ENCODE assay signal across 8 mouse cellular contexts in the genomic region with DNA sequence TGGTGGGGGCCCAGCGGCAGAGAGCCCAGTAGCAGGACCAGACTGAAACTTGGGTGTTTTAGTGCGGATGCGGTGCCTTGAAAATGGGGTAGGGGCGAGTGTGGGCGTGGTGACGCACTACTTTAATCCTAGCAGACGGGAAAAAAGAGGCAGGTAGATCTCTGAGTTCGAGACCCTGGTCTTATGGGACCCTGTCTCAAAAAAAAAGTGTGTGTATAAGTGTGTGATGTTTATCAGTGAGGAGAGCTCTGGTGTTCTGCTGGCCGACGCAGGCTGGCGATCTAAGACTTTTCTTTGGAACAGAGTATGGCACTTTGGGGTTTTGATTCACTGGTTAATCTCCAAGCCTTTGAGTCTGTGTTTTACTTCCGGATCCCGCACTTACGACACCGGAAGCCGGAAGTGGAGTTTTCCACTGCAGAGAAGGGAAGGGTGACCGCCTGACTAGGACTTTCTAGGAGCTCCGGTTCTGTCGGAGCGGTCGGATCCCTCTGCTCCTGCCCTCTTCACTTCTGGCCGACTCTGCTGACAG. TPM values are rescaled to one million over a fixed set of nuclear protein-coding genes. Genes with fewer than 3 reads are reported as not detected.
DNase-seq lines count a peak whose midpoint lies in the region; ATAC-seq and TF ChIP-seq lines count a peak whose summit lies in the region.

No protein-coding gene starts in this region.

- ATAC-seq in erythroblast, adult 5-6 weeks (replicated peaks; ENCODE audit: low FRiP score, poor library complexity, severe bottlenecking): peak; percentile 61
- peak; percentile 52 for ATAC-seq in heart, embryonic 12.5 days (ENCODE audit: insufficient number of reproducible peaks, low FRiP score)
- ATAC-seq in kidney, embryonic 16.5 days (ENCODE audit: low FRiP score, low TSS enrichment): peak; percentile 76
- ATAC-seq in monocyte, adult 5-6 weeks (replicated peaks; ENCODE audit: insufficient number of reproducible peaks, low FRiP score, low TSS enrichment, poor library complexity, severe bottlenecking): peak; percentile 12; the same call in 1 of the 2 replicates

- H3K36me3 ChIP-seq in heart, embryonic 12.5 days: peaks cover 11% of the 10 kb centered on the region
- H3K36me3 ChIP-seq in kidney, embryonic 16.5 days (ENCODE audit: insufficient read depth, low read length): peaks cover 5% of the 10 kb centered on the region; the same call in 1 of the 2 replicates

- no peak for TF ChIP-seq CTCF in bone marrow, adult 2 months (IDR thresholded peaks at IDR 0.05; ENCODE audit: control insufficient read depth, insufficient read depth, low read length)

- peak overlapping the region; percentile 74 for H3K4me2 ChIP-seq in heart, embryonic 12.5 days
- H3K4me2 ChIP-seq in kidney, embryonic 16.5 days (replicated peaks; ENCODE audit: low read depth, low read length): peak overlapping the region; percentile 58

- peak overlapping the region; percentile 74 for H3K9ac ChIP-seq in heart, embryonic 12.5 days
- H3K9ac ChIP-seq in kidney, embryonic 16.5 days (replicated peaks; ENCODE audit: low read length): peak overlapping the region; percentile 74

- DNase-seq in B cell, adult 2 months: peak; percentile 60 to 64
- peak; percentile 72 for DNase-seq in liver
- peak; percentile 70 to 77 for DNase-seq in spleen, postnatal 36 days (ENCODE audit: low spot score in 2 of 2)

- H3K4me1 ChIP-seq in bone marrow, adult 2 months (ENCODE audit: control insufficient read depth, insufficient read depth, low read length): peaks cover 2% of the 10 kb centered on the region; the same call in 1 of the 2 replicates
- no peaks in the 10 kb centered on the region; the same call in 1 of the 2 replicates for H3K4me1 ChIP-seq in heart, embryonic 12.5 days (replicated peaks)
- 0 out of 2 replicates have a peak, but pooled peaks cover 2% of the 10 kb centered on the region for H3K4me1 ChIP-seq in kidney, embryonic 16.5 days (ENCODE audit: insufficient read depth, low read length)

- WGBS in bone marrow, adult 2 months: 20% methylated on average over 22 of the region's 22 CpGs
- WGBS in heart, embryonic 12.5 days: 16% methylated on average over 22 of the region's 22 CpGs
- 25% methylated on average over 22 of the region's 22 CpGs for WGBS in kidney, embryonic 16.5 days

- peak overlapping the region; percentile 95 for H3K27ac ChIP-seq in bone marrow, adult 2 months (ENCODE audit: control insufficient read depth, insufficient read depth, low read depth, low read length, poor library complexity)
- H3K27ac ChIP-seq in heart, embryonic 12.5 days (ENCODE audit: poor library complexity, severe bottlenecking): peak overlapping the region; percentile 93
- H3K27ac ChIP-seq in kidney, embryonic 16.5 days (ENCODE audit: low read length): peak overlapping the region; percentile 93

- peak overlapping the region; percentile 97 for H3K4me3 ChIP-seq in bone marrow, adult 2 months (replicated peaks; ENCODE audit: control insufficient read depth, low read depth, low read length)
- H3K4me3 ChIP-seq in heart, embryonic 12.5 days: peak overlapping the region; percentile 67
- peak overlapping the region; percentile 66 for H3K4me3 ChIP-seq in kidney, embryonic 16.5 days (ENCODE audit: low read length)

- H3K27me3 ChIP-seq in heart, embryonic 12.5 days (replicated peaks): no peaks in the 10 kb centered on the region
- no peaks in the 10 kb centered on the region for H3K27me3 ChIP-seq in kidney, embryonic 16.5 days (ENCODE audit: insufficient read depth, low read length)

- no peaks in the 10 kb centered on the region for H3K9me3 ChIP-seq in heart, embryonic 12.5 days (replicated peaks)
- H3K9me3 ChIP-seq in kidney, embryonic 16.5 days (ENCODE audit: low read length): no peaks in the 10 kb centered on the region

- peak; percentile 17; the same call in 1 of the 2 replicates for TF ChIP-seq POLR2A in bone marrow, adult 2 months (IDR thresholded peaks at IDR 0.05; ENCODE audit: borderline replicate concordance, control insufficient read depth, low read depth, low read length)

RNA-seq across cellular contexts. Expression of a gene that starts 0.4 kb away (rescaled TPM):
- polyA plus RNA-seq in bone marrow, adult 2 months (2011; ENCODE audit: insufficient read depth, insufficient read length, low replicate concordance, missing spikeins): 20.9 and 33.4 TPM in 2 replicates
- 89.3 and 104 TPM in 2 replicates for total RNA-seq in erythroblast, adult 5-6 weeks (2015; ENCODE audit: low replicate concordance)
- 46.4 and 58.4 TPM in 2 replicates for total RNA-seq in erythroblast, adult 5-6 weeks (2017; ENCODE audit: low replicate concordance)
- 18.5 TPM in 2 replicates for polyA plus RNA-seq in heart, embryonic 12.5 days (2016; fragmentation: Nextera tagmentation; extraction: Ambion mirVana)
- polyA plus RNA-seq in kidney, embryonic 16.5 days (2015; fragmentation: Nextera tagmentation; extraction: Ambion mirVana): 53.6 and 54.4 TPM in 2 replicates
- total RNA-seq in monocyte, adult 5-6 weeks (2017): 120 to 126 TPM (median 124 TPM) in 3 replicates

RNA-seq across cellular contexts. Expression of a gene that starts 36.3 kb away (rescaled TPM):
- polyA plus RNA-seq in bone marrow, adult 2 months (2011; ENCODE audit: insufficient read depth, insufficient read length, low replicate concordance, missing spikeins): 11.6 and 11.7 TPM in 2 replicates
- total RNA-seq in erythroblast, adult 5-6 weeks (2015; ENCODE audit: low replicate concordance): 5.2 and 14.0 TPM in 2 replicates
- 19.8 and 36.4 TPM in 2 replicates for total RNA-seq in erythroblast, adult 5-6 weeks (2017; ENCODE audit: low replicate concordance)
- polyA plus RNA-seq in heart, embryonic 12.5 days (2016; fragmentation: Nextera tagmentation; extraction: Ambion mirVana): 25.6 and 29.4 TPM in 2 replicates
- polyA plus RNA-seq in kidney, embryonic 16.5 days (2015; fragmentation: Nextera tagmentation; extraction: Ambion mirVana): 22.7 and 23.2 TPM in 2 replicates
- 26.2 to 51.9 TPM (median 31.9 TPM) in 3 replicates for total RNA-seq in monocyte, adult 5-6 weeks (2017)

RNA-seq across cellular contexts. Expression of a gene that starts 36.3 kb away (rescaled TPM):
- polyA plus RNA-seq in bone marrow, adult 2 months (2011; ENCODE audit: insufficient read depth, insufficient read length, low replicate concordance, missing spikeins): 3.6 and 9.1 TPM in 2 replicates
- 3.7 and 9.4 TPM in 2 replicates for total RNA-seq in erythroblast, adult 5-6 weeks (2015; ENCODE audit: low replicate concordance)
- 4.0 and 8.8 TPM in 2 replicates for total RNA-seq in erythroblast, adult 5-6 weeks (2017; ENCODE audit: low replicate concordance)
- polyA plus RNA-seq in heart, embryonic 12.5 days (2016; fragmentation: Nextera tagmentation; extraction: Ambion mirVana): 25.7 and 26.8 TPM in 2 replicates
- polyA plus RNA-seq in kidney, embryonic 16.5 days (2015; fragmentation: Nextera tagmentation; extraction: Ambion mirVana): 45.9 and 47.1 TPM in 2 replicates
- total RNA-seq in monocyte, adult 5-6 weeks (2017): 10.5 to 15.7 TPM (median 12.8 TPM) in 3 replicates

RNA-seq across cellular contexts. Expression of a gene that starts 51.8 kb away (rescaled TPM):
- polyA plus RNA-seq in bone marrow, adult 2 months (2011; ENCODE audit: insufficient read depth, insufficient read length, low replicate concordance, missing spikeins): not detected in 2 replicates
- not detected in 2 replicates for total RNA-seq in erythroblast, adult 5-6 weeks (2015; ENCODE audit: low replicate concordance)
- not detected in 2 replicates for total RNA-seq in erythroblast, adult 5-6 weeks (2017; ENCODE audit: low replicate concordance)
- not detected in 2 replicates for polyA plus RNA-seq in heart, embryonic 12.5 days (2016; fragmentation: Nextera tagmentation; extraction: Ambion mirVana)
- polyA plus RNA-seq in kidney, embryonic 16.5 days (2015; fragmentation: Nextera tagmentation; extraction: Ambion mirVana): not detected in 2 replicates
- total RNA-seq in monocyte, adult 5-6 weeks (2017): not detected in 3 replicates

RNA-seq across cellular contexts. Expression of a gene that starts 56.2 kb away (rescaled TPM):
- 2.7 TPM in 2 replicates for polyA plus RNA-seq in bone marrow, adult 2 months (2011; ENCODE audit: insufficient read depth, insufficient read length, low replicate concordance, missing spikeins)
- total RNA-seq in erythroblast, adult 5-6 weeks (2015; ENCODE audit: low replicate concordance): 1.9 and 2.1 TPM in 2 replicates
- total RNA-seq in erythroblast, adult 5-6 weeks (2017; ENCODE audit: low replicate concordance): 1.8 and 3.0 TPM in 2 replicates
- polyA plus RNA-seq in heart, embryonic 12.5 days (2016; fragmentation: Nextera tagmentation; extraction: Ambion mirVana): 13.5 and 13.7 TPM in 2 replicates
- 23.3 and 25.7 TPM in 2 replicates for polyA plus RNA-seq in kidney, embryonic 16.5 days (2015; fragmentation: Nextera tagmentation; extraction: Ambion mirVana)
- total RNA-seq in monocyte, adult 5-6 weeks (2017): 11.6 to 17.2 TPM (median 13.4 TPM) in 3 replicates

Comparison
In these comparisons a context has a peak if more than half of its experiments do, and no peak if none do; other contexts are left out.
1. Peak in every context shown above with its lines: DNase-seq, ATAC-seq, H3K4me3 ChIP-seq and H3K27ac ChIP-seq.
2. ATAC-seq: peak in every context shown above with its lines; median percentile 76 in kidney, embryonic 16.5 days; 61 in erythroblast, adult 5-6 weeks; 52 in heart, embryonic 12.5 days; 12 in monocyte, adult 5-6 weeks.